Mouse (Mus musculus): ENCODE data around the gene Spint2. TPM values are rescaled to one million over a fixed set of nuclear protein-coding genes. Genes with fewer than 3 reads are reported as not detected.
A peak's percentile ranks its signal among the peaks of the same experiment; 100 is the strongest.
"Not testable (repeated sequence)": the region's sequence is repeated elsewhere in the genome, so short reads cannot be mapped to it uniquely, and the experiment has no call there.

The Spint2 gene
- total RNA-seq, 2 experiments from 2014 or later: 34.8 to 44.9 TPM

DNA sequence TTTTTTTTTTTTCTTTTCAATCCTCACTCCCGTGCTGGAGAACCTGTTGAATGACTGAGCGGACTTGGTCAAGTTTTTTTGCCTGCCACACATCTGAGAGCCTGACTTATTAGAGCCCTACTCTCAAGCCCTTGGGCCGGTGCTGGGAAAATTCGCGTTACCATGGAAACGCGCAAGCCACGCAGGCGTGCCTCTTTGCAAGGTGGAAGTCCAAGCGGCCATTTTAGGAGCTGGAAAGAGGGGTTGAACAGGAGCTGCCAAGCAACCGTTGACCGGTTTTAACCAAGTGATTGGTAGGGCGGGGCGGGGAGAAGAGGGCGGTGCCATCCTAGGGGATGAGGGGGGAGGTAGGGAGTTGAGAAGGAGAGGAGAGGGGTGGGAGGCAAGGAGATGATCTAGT is 66.9 kb downstream of the Spint2 start:
- DNase-seq: no peak
- intact Hi-C loops (cut with DNase I): no loop called here

GRCm38 (mm10) chr7:29214236-29214635 is 67.5 kb downstream of the Spint2 start:
- DNase-seq: no peak

DNA sequence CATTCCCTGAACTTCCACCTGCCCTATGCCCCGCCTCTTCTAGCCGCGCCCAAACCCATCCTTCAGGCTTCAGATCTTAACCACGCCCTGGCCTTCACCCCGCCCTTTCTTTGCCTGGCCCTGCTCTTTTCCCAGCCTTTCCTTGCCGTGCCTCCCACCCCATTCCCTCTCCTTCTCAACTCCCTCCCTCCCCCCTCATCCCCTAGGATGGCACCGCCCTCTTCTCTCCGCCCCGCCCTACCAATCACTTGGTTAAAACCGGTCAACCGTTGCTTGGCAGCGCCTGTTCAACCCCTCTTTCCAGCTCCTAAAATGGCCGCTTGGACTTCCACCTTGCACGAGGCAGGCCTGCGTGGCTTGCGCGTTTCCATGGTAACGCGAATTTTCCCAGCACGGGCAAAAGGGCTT is 68.0 kb downstream of the Spint2 start, which contains the start of gene Catsperg1:
Catsperg1 (minus strand) TSS at position 361 of the 408 bp plus-strand sequence.
- intact Hi-C loops (cut with DNase I): no loop called here
- DNase-seq: no peak

More at GRCm38 (mm10) chr7:29214236-29214635, 67.5 kb downstream of the Spint2 start:
- intact Hi-C loops (cut with DNase I): no loop called here

GRCm38 (mm10) chr7:29212775-29213560 is 68.7 kb downstream of the Spint2 start:
- intact Hi-C loops (cut with DNase I); DNase-seq: not testable (repeated sequence)

DNA sequence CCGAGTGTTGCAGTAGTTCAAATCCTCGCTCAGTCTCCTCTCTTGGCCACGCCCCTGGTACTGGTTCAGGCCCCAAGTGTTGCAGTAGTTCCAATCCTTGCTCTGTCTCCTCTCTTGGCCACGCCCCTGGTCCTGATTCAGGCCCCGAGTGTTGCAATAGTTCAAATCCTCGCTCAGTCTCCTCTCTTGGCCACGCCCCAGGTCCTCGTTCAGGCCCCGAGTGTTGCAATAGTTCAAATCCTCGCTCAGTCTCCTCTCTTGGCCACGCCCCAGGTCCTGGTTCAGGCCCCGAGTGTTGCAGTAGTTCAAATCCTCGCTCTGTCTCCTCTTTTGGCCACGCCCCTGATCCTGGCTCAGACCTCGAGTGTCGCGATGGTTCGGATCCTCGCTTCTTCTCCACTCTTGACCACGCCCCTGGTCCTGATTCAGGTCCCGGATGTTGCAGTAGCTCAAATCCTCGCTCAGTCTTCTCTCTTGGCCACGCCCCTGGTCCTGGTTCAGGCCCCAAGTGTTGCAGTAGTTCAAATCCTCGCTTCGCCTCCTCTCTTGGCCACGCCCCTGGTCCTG is 69.4 kb downstream of the Spint2 start:
- DNase-seq: no peak
- intact Hi-C loops (cut with DNase I): no loop called here

DNA sequence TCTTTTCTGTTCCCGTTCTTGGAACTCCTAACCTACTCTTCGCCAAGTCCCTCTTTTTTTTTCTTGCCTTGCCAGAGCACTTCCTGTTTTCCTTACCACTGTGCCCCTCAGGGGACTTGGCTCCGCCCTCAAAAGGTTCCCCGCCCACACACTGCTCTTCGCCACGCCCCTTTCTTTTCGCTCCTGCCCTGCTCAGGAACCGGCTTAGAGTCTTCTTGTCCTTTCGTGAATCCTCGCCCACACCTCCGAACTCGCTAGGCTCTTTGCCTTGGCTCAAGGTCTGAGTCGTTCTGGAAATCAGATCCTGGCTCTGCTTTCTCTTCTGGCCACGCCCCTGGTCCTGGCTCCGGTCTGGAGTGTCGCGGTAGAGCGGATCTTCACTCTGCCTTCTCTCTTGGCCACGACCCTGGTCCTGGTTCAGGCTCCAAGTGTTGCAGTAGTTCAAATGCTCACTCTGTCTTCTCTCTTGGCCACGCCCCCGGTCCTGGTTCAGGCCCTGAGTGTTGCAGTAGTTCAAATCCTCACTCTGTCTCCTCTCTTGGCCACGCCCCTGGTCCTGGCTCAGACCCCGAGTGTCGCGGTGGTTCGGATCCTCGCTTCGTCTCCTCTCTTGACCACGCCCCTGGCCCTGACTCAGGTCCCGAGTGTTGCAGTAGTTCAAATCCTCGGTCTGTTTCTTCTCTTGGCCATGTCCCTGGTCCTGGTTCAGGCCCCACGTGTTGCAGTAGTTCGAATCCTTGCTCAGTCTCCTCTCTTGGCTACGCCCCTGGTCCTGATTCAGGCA is 70.1 kb downstream of the Spint2 start:
- DNase-seq: peak; percentile 86 to 87
- intact Hi-C loops (cut with DNase I): no loop called here

- peak in 1 of 2 experiments; percentile 44 for DNase-seq
- intact Hi-C loops (cut with DNase I): not testable (repeated sequence)
Observed at GRCm38 (mm10) chr7:29211013-29211412, 70.7 kb downstream of the Spint2 start.

Other genes with a start within 250 kb of the Spint2 start
- gene Ryr1, start 156.7 kb downstream of the Spint2 start, total RNA-seq (2021): under 1 TPM; 0.03 to 0.08 TPM
- 1 to 10 TPM; 1.4 to 1.5 TPM for gene Rasgrp4, start 147.1 kb downstream of the Spint2 start, total RNA-seq (2021)
- gene Fam98c, start 125.7 kb downstream of the Spint2 start, total RNA-seq (2021): 10 to 100 TPM; 10.6 to 12.0 TPM
- under 1 TPM; 0.19 to 0.31 TPM for gene Ggn, start 111.7 kb downstream of the Spint2 start, total RNA-seq (2021)
- gene Spred3, start 111.5 kb downstream of the Spint2 start, total RNA-seq (2021): under 1 TPM; 0.44 to 0.89 TPM
- gene Psmd8, start 101.2 kb downstream of the Spint2 start, total RNA-seq (2021): 100 to 1,000 TPM; 130 to 132 TPM
- gene Catsperg1, start 67.9 kb downstream of the Spint2 start, total RNA-seq (2021): under 1 TPM; 0.31 to 0.51 TPM
- 1 to 10 TPM; 2.8 to 3.2 TPM for gene Kcnk6, start 49.4 kb downstream of the Spint2 start, total RNA-seq (2021)
- gene Yif1b, start 43.6 kb downstream of the Spint2 start, total RNA-seq (2021): 10 to 100 TPM; 69.1 to 73.8 TPM
- 1 to 10 TPM; 1.9 to 2.0 TPM for gene 2200002D01Rik, start 33.4 kb downstream of the Spint2 start, total RNA-seq (2021)
- gene Ppp1r14a, start 7.4 kb upstream of the Spint2 start, total RNA-seq (2021): 10 to 100 TPM in 1 of 2 experiments, 1 to 10 TPM in 1; 9.6 to 10.5 TPM
- gene Dpf1, start 22.0 kb upstream of the Spint2 start, total RNA-seq (2021): under 1 TPM; 0.44 to 0.51 TPM
- gene Sipa1l3, start 236.7 kb upstream of the Spint2 start, total RNA-seq (2021): 1 to 10 TPM; 8.4 to 9.7 TPM

All from heart, postnatal 36 days (tissue).